Comparison of ENCODE assay signal across 8 mouse cellular contexts in the genomic region with DNA sequence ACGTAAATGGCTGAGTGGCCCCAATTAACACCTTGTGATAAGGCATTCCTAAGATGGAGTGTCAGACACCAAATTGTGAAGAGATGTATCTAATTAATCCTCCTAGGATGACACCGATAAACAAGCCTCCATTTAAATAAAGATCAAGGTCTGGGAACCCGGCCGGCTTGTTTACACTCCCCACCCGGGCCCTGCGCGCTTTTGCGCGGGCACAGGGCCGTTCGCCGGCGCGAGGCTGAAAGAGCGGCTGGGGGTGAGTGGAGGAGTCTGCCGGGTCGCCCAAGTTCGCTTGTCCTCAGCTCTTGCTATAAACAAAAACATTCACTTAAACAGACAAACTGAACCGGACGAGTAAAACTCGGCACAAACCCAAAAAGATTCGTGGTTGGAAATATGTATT. TPM values are rescaled to one million over a fixed set of nuclear protein-coding genes. Genes with fewer than 3 reads are reported as not detected.
DNase-seq lines count a peak whose midpoint lies in the region; ATAC-seq and TF ChIP-seq lines count a peak whose summit lies in the region.

No protein-coding gene starts in this region.

- TF ChIP-seq EP300 in ES-Bruce4 (IDR thresholded peaks at IDR 0.05; ENCODE audit: insufficient read depth, low read depth, low read length): no peak
- TF ChIP-seq EP300 in liver, postnatal 0 days (IDR thresholded peaks at IDR 0.05; ENCODE audit: low read depth): no peak

- ATAC-seq in forebrain, embryonic 15.5 days (replicated peaks): no peak; the same call in 1 of the 2 replicates
- ATAC-seq in liver, postnatal 0 days: no peak

- peak overlapping the region; percentile 53 for H3K9ac ChIP-seq in ES-Bruce4 (ENCODE audit: low read depth, poor library complexity, severe bottlenecking)
- H3K9ac ChIP-seq in forebrain, embryonic 15.5 days (replicated peaks): 0 out of 2 replicates have a peak overlapping the region, but pooled peaks have one; percentile 13
- no peak overlapping the region for H3K9ac ChIP-seq in liver, postnatal 0 days (replicated peaks)

- peak overlapping the region; percentile 69 for H3K4me3 ChIP-seq in ES-Bruce4 (ENCODE audit: low read depth, low read length)
- peak overlapping the region; percentile 31 for H3K4me3 ChIP-seq in forebrain, embryonic 15.5 days
- peak overlapping the region; percentile 42 for H3K4me3 ChIP-seq in liver, postnatal 0 days (ENCODE audit: low read depth, low read length)

- H3K27me3 ChIP-seq in ES-Bruce4 (ENCODE audit: control insufficient read depth, insufficient read depth, low read length, poor library complexity, severe bottlenecking): peaks cover 9% of the 10 kb centered on the region
- H3K27me3 ChIP-seq in forebrain, embryonic 15.5 days: peaks cover 53% of the 10 kb centered on the region
- peaks cover 58% of the 10 kb centered on the region for H3K27me3 ChIP-seq in liver, postnatal 0 days (ENCODE audit: insufficient read depth, low read length)

- H3K4me1 ChIP-seq in ES-Bruce4 (ENCODE audit: control insufficient read depth, insufficient read depth, low read length): no peaks in the 10 kb centered on the region
- peaks cover 38% of the 10 kb centered on the region for H3K4me1 ChIP-seq in forebrain, embryonic 15.5 days
- H3K4me1 ChIP-seq in liver, postnatal 0 days (ENCODE audit: insufficient read depth): peaks cover 11% of the 10 kb centered on the region

- TF ChIP-seq POLR2A in ES-Bruce4 (IDR thresholded peaks at IDR 0.05; ENCODE audit: insufficient read depth, low read length): no peak

- DNase-seq in gastrocnemius, postnatal 10 days: peak; percentile 20
- no peak for DNase-seq in gastrocnemius, postnatal 36 days
- DNase-seq in liver, postnatal 0 days: no peak
- no peak for DNase-seq in urinary bladder, postnatal 25 days (ENCODE audit: low spot score)
- DNase-seq in ovary, postnatal 36 days (ENCODE audit: low spot score): no peak
- DNase-seq in spleen, adult 12 weeks (ENCODE audit: low spot score): no peak

- intact Hi-C loops in gastrocnemius, postnatal 36 days (cut with DNase I): no loop called here

- WGBS in forebrain, embryonic 15.5 days: 1% methylated on average over 22 of the region's 22 CpGs
- WGBS in liver, postnatal 0 days (ENCODE audit: insufficient replicate concordance): 1% methylated on average over 22 of the region's 22 CpGs

- H3K9me3 ChIP-seq in ES-Bruce4 (replicated peaks; ENCODE audit: control insufficient read depth, insufficient read depth, low read length, poor library complexity, severe bottlenecking): no peaks in the 10 kb centered on the region
- no peaks in the 10 kb centered on the region for H3K9me3 ChIP-seq in forebrain, embryonic 15.5 days
- H3K9me3 ChIP-seq in liver, postnatal 0 days (ENCODE audit: low read length): no peaks in the 10 kb centered on the region

- TF ChIP-seq CTCF in ES-Bruce4 (IDR thresholded peaks at IDR 0.05; ENCODE audit: low read depth, low read length): no peak
- no peak for TF ChIP-seq CTCF in liver, postnatal 0 days (IDR thresholded peaks at IDR 0.05; ENCODE audit: low read depth)

- peak overlapping the region; percentile 62 for H3K4me2 ChIP-seq in forebrain, embryonic 15.5 days (replicated peaks)
- H3K4me2 ChIP-seq in liver, postnatal 0 days (ENCODE audit: low read depth, low read length): peak overlapping the region; percentile 73

- H3K27ac ChIP-seq in ES-Bruce4 (ENCODE audit: insufficient read depth, low read length): no peak overlapping the region
- H3K27ac ChIP-seq in forebrain, embryonic 15.5 days (replicated peaks): peak overlapping the region; percentile 48; the same call in 1 of the 2 replicates
- H3K27ac ChIP-seq in liver, postnatal 0 days (ENCODE audit: low read depth): no peak overlapping the region

- no peaks in the 10 kb centered on the region; the same call in 1 of the 2 replicates for H3K36me3 ChIP-seq in ES-Bruce4 (ENCODE audit: control insufficient read depth, insufficient read depth, low read length, poor library complexity, severe bottlenecking)
- no peaks in the 10 kb centered on the region for H3K36me3 ChIP-seq in forebrain, embryonic 15.5 days
- no peaks in the 10 kb centered on the region for H3K36me3 ChIP-seq in liver, postnatal 0 days (replicated peaks; ENCODE audit: insufficient read depth, low read length)

RNA-seq across cellular contexts. Expression of gene Eomes, which starts 9.6 kb away (rescaled TPM):
- total RNA-seq in gastrocnemius, postnatal 10 days (2021): not detected
- total RNA-seq in gastrocnemius, postnatal 36 days (2021): not detected
- 7.9 and 8.2 TPM in 2 replicates for polyA plus RNA-seq in ES-Bruce4 (2011; ENCODE audit: insufficient read depth, insufficient read length, low read depth, missing spikeins)
- polyA plus RNA-seq in forebrain, embryonic 15.5 days (2015; fragmentation: Nextera tagmentation; extraction: Ambion mirVana): 28.3 and 33.9 TPM in 2 replicates
- polyA plus RNA-seq in liver, postnatal 0 days (2015; fragmentation: Nextera tagmentation; extraction: Ambion mirVana): not detected in 2 replicates

RNA-seq across cellular contexts. Expression of gene Golga4, which starts 18.4 kb away (rescaled TPM):
- 100 to 1,000 TPM; 144 to 160 TPM for total RNA-seq in gastrocnemius, postnatal 10 days (2021)
- 100 to 1,000 TPM; 262 to 330 TPM for total RNA-seq in gastrocnemius, postnatal 36 days (2021)
- 132 and 143 TPM in 2 replicates for polyA plus RNA-seq in ES-Bruce4 (2011; ENCODE audit: insufficient read depth, insufficient read length, low read depth, missing spikeins)
- polyA plus RNA-seq in forebrain, embryonic 15.5 days (2015; fragmentation: Nextera tagmentation; extraction: Ambion mirVana): 53.4 and 59.3 TPM in 2 replicates
- polyA plus RNA-seq in liver, postnatal 0 days (2015; fragmentation: Nextera tagmentation; extraction: Ambion mirVana): 12.5 and 13.9 TPM in 2 replicates
